Comparison of ENCODE assay signal across 8 mouse cellular contexts in genomic region chr13:101728816-101729215, GRCm38 (mm10). TPM values are rescaled to one million over a fixed set of nuclear protein-coding genes. Genes with fewer than 3 reads are reported as not detected.
DNase-seq lines count a peak whose midpoint lies in the region; ATAC-seq and TF ChIP-seq lines count a peak whose summit lies in the region.

No protein-coding gene starts in this region.

- ATAC-seq in CD4-positive, CD25-positive, alpha-beta regulatory T cell, adult 4 months = no peak
- no peak for ATAC-seq in intestine, postnatal 0 days
- ATAC-seq in megakaryocyte-erythroid progenitor cell, adult 5-6 weeks (replicated peaks; ENCODE audit: low FRiP score, low TSS enrichment, poor library complexity, severe bottlenecking) = no peak

- 68% methylated on average over 7 of the region's 7 CpGs for WGBS in intestine, postnatal 0 days

- H3K27me3 ChIP-seq in intestine, postnatal 0 days (replicated peaks; ENCODE audit: control insufficient read depth, insufficient read depth, low read length) = no peaks in the 10 kb centered on the region

- no peaks in the 10 kb centered on the region for H3K9me3 ChIP-seq in intestine, postnatal 0 days (ENCODE audit: control insufficient read depth)

- TF ChIP-seq CTCF in intestine, postnatal 0 days (IDR thresholded peaks at IDR 0.05; ENCODE audit: low read depth) = peak; percentile 74

- H3K27ac ChIP-seq in intestine, postnatal 0 days (ENCODE audit: low read depth, low read length) = no peak overlapping the region

- H3K4me3 ChIP-seq in intestine, postnatal 0 days (ENCODE audit: low read depth, low read length) = no peak overlapping the region

- H3K4me1 ChIP-seq in intestine, postnatal 0 days (replicated peaks; ENCODE audit: control insufficient read depth, insufficient read depth, low read length) = no peaks in the 10 kb centered on the region; the same call in 1 of the 2 replicates

- H3K4me2 ChIP-seq in intestine, postnatal 0 days (replicated peaks; ENCODE audit: low read depth) = no peak overlapping the region

- H3K36me3 ChIP-seq in intestine, postnatal 0 days (ENCODE audit: control insufficient read depth, insufficient read depth) = no peaks in the 10 kb centered on the region; the same call in 1 of the 2 replicates

- DNase-seq in CD4-positive, CD25-positive, alpha-beta regulatory T cell, adult 2 months (ENCODE audit: low read depth, low spot score) = peak; percentile 47
- DNase-seq in left cerebral cortex, adult 18-20 months (ENCODE audit: low spot score in 2 of 2) = peak; percentile 32 to 36
- no peak for DNase-seq in left cerebral cortex, adult 9 months (ENCODE audit: low spot score in 2 of 2)
- peak; percentile 51 for DNase-seq in NIH3T3 (ENCODE audit: low read depth)
- peak; percentile 47 for DNase-seq in retina, embryonic 14.5 days (ENCODE audit: low spot score)

- no peak overlapping the region for H3K9ac ChIP-seq in intestine, postnatal 0 days (ENCODE audit: low read depth, low read length)

RNA-seq across cellular contexts. Expression of gene Pik3r1, which starts 39.2 kb away (rescaled TPM):
- 100 to 1,000 TPM in 1 of 2 experiments, 10 to 100 TPM in 1; 83.2 to 105 TPM for polyA plus RNA-seq in CD4-positive, CD25-positive, alpha-beta regulatory T cell, adult 4 months (2017; shearing (Covaris generic))
- total RNA-seq in left cerebral cortex, adult 18-20 months (2021) = 100 to 1,000 TPM; 120 to 129 TPM
- 14.7 and 17.5 TPM in 2 replicates for polyA plus RNA-seq in intestine, postnatal 0 days (2015; fragmentation: Nextera tagmentation; extraction: Ambion mirVana)
- 47.7 and 67.6 TPM in 2 replicates for total RNA-seq in megakaryocyte-erythroid progenitor cell, adult 5-6 weeks (2014; fragmentation: Nextera tagmentation)
- 98.6 and 115 TPM in 2 replicates for total RNA-seq in megakaryocyte-erythroid progenitor cell, adult 5-6 weeks (2017)

Comparison
In these comparisons a context has a peak if more than half of its experiments do, and no peak if none do; other contexts are left out.
1. DNase-seq: peak in CD4-positive, CD25-positive, alpha-beta regulatory T cell, adult 2 months (single experiment), left cerebral cortex, adult 18-20 months (2 of 2), NIH3T3 (single experiment) and retina, embryonic 14.5 days (single experiment); none in left cerebral cortex, adult 9 months (0 of 2).